Mouse (Mus musculus) testis, adult 2 months (tissue): ENCODE measurements around the gene Aqp2. TPM values are rescaled to one million over a fixed set of nuclear protein-coding genes. Genes with fewer than 3 reads are reported as not detected.

ENCODE experiments used
- H3K27ac ChIP-seq: fragments of 200-500 bp; 2 replicates; pipeline ENCODE4 v1.5.1; 2012; ENCODE audit warnings: low read depth, low read length; ENCODE audit not compliant: control insufficient read depth, insufficient read depth
- H3K27me3 ChIP-seq: fragments of 200-500 bp; 2 replicates; pipeline ENCODE4 v1.6.1; 2012; ENCODE audit warnings: mild to moderate bottlenecking, low read length, moderate library complexity; ENCODE audit not compliant: control insufficient read depth, insufficient read depth
- H3K36me3 ChIP-seq: fragments of 200-500 bp; 2 replicates; pipeline ENCODE4 v1.6.1; 2012; ENCODE audit warnings: mild to moderate bottlenecking, low read length; ENCODE audit not compliant: control insufficient read depth, insufficient read depth
- H3K4me1 ChIP-seq: fragments of 200-500 bp; 2 replicates; pipeline ENCODE4 v1.6.1; 2012; ENCODE audit warnings: low read length; ENCODE audit not compliant: control insufficient read depth, insufficient read depth
- H3K4me3 ChIP-seq: fragments of 200-500 bp; 2 replicates; pipeline ENCODE4 v1.5.1; 2012; ENCODE audit warnings: low read depth, mild to moderate bottlenecking, low read length, moderate library complexity, mixed read lengths; ENCODE audit not compliant: control insufficient read depth
- CTCF ChIP-seq: fragments of 200-500 bp; IDR thresholded peaks from 2 replicates; pipeline ENCODE4 v1.5.1; 2012; ENCODE audit warnings: low read depth, mild to moderate bottlenecking, inconsistent platforms, low read length, moderate library complexity; ENCODE audit not compliant: control insufficient read depth, insufficient read depth, insufficient replicate concordance
- POLR2A ChIP-seq: fragments of 200-500 bp; IDR thresholded peaks from 2 replicates; pipeline ENCODE4 v1.6.1; 2012; ENCODE audit warnings: low read depth, mild to moderate bottlenecking, inconsistent platforms, low read length, moderate library complexity; ENCODE audit not compliant: control insufficient read depth
- polyA plus RNA-seq: library from polyadenylated mRNA; depleted of rRNA; stranded (reverse); fragments of >200 nt; gene quantifications from 2 replicates; pipeline ENCODE4 v1.2.3, GENCODE M21; 2012; rRNA removed

The Aqp2 gene
- 13.8 and 16.9 TPM in 2 replicates for polyA plus RNA-seq

GRCm38 (mm10) chr15:99578802-99579485 lies at the start of gene Aqp2:
TSS of gene Aqp2 (plus strand) at chr15:99579055.
- Histone ChIP-seq H3K4me3 (peak within 1 kb of the TSS; percentile 25; the same call in 1 of the 2 replicates), H3K27ac (peak within 1 kb of the TSS; percentile 62), H3K27me3 (no peaks in the 10 kb centered on the region)

GRCm38 (mm10) chr15:99531146-99531545 lies 47.7 kb upstream of the Aqp2 start:
- H3K27ac ChIP-seq, result no peak overlapping the region
- H3K4me3 ChIP-seq, result no peak overlapping the region
- H3K27me3 ChIP-seq, result no peaks in the 10 kb centered on the region
- no peaks in the 10 kb centered on the region for H3K36me3 ChIP-seq
- TF ChIP-seq POLR2A (no peak), CTCF (no peak)
- peaks cover 8% of the 10 kb centered on the region for H3K4me1 ChIP-seq

More at GRCm38 (mm10) chr15:99578802-99579485, at the start of gene Aqp2:
- no peaks in the 10 kb centered on the region for H3K36me3 ChIP-seq
- peaks cover 11% of the 10 kb centered on the region for H3K4me1 ChIP-seq
- TF ChIP-seq POLR2A (no peak), CTCF (no peak)

GRCm38 (mm10) chr15:99532023-99532422 lies 46.8 kb upstream of the Aqp2 start:
- no peak overlapping the region for H3K4me3 ChIP-seq
- no peaks in the 10 kb centered on the region for H3K36me3 ChIP-seq
- H3K4me1 ChIP-seq, result peaks cover 8% of the 10 kb centered on the region
- no peak overlapping the region for H3K27ac ChIP-seq
- no peaks in the 10 kb centered on the region for H3K27me3 ChIP-seq
- no peak for TF ChIP-seq POLR2A

GRCm38 (mm10) chr15:99536889-99537862 lies 41.7 kb upstream of the Aqp2 start:
- no peak overlapping the region for H3K27ac ChIP-seq
- H3K27me3 ChIP-seq, result no peaks in the 10 kb centered on the region
- TF ChIP-seq POLR2A (no peak), CTCF (no peak)
- no peak overlapping the region for H3K4me3 ChIP-seq
- H3K4me1 ChIP-seq, result no peaks in the 10 kb centered on the region
- no peaks in the 10 kb centered on the region for H3K36me3 ChIP-seq

GRCm38 (mm10) chr15:99539891-99540290 lies 39.0 kb upstream of the Aqp2 start:
- TF ChIP-seq POLR2A, result no peak
- TF ChIP-seq CTCF, result no peak
- Histone ChIP-seq H3K4me1 (no peaks in the 10 kb centered on the region), H3K27me3 (no peaks in the 10 kb centered on the region), H3K27ac (no peak overlapping the region), H3K36me3 (no peaks in the 10 kb centered on the region), H3K4me3 (no peak overlapping the region)

GRCm38 (mm10) chr15:99544047-99544446 lies 34.8 kb upstream of the Aqp2 start:
- no peak overlapping the region for H3K27ac ChIP-seq
- TF ChIP-seq CTCF (no peak), POLR2A (no peak)

GRCm38 (mm10) chr15:99546596-99546995 lies 32.3 kb upstream of the Aqp2 start:
- TF ChIP-seq POLR2A, result no peak
- TF ChIP-seq CTCF, result no peak
- Histone ChIP-seq H3K36me3 (no peaks in the 10 kb centered on the region), H3K27ac (no peak overlapping the region), H3K4me3 (no peak overlapping the region), H3K4me1 (peaks cover 4% of the 10 kb centered on the region; the same call in 1 of the 2 replicates), H3K27me3 (no peaks in the 10 kb centered on the region)

More at GRCm38 (mm10) chr15:99544047-99544446, 34.8 kb upstream of the Aqp2 start:
- Histone ChIP-seq H3K4me3 (no peak overlapping the region), H3K36me3 (no peaks in the 10 kb centered on the region), H3K27me3 (no peaks in the 10 kb centered on the region), H3K4me1 (no peaks in the 10 kb centered on the region; the same call in 1 of the 2 replicates)
